Mouse (Mus musculus) gastrocnemius, adult 2 months (tissue): ENCODE results near the gene Ccdc155. TPM values are rescaled to one million over a fixed set of nuclear protein-coding genes. Genes with fewer than 3 reads are reported as not detected.

Experiments used
- DNase-seq: peaks from one replicate; pipeline ENCODE4 v3.0.0; 2022
- H3K27ac ChIP-seq: fragments of 200-600 bp; 2 replicates; pipeline ENCODE4 v1.8.1; 2022; ENCODE audit warnings: mild to moderate bottlenecking
- H3K4me3 ChIP-seq: fragments of 200-600 bp; 2 replicates; pipeline ENCODE4 v1.8.1; 2022; ENCODE audit warnings: mild to moderate bottlenecking, moderate library complexity
- CTCF ChIP-seq: fragments of 200-600 bp; IDR thresholded peaks from 2 replicates; pipeline ENCODE4 v1.8.1; 2022; ENCODE audit warnings: antibody characterized with exemption, mild to moderate bottlenecking, moderate library complexity
- intact Hi-C: fragments of 180-260 bp; cut with DNase I; formaldehyde crosslinking; loops from one replicate; pipeline ENCODE4 v1.15.1; 2025
- long read RNA-seq, 2 experiments: library from polyadenylated mRNA; stranded (forward); transcript quantifications; one replicate each; pipeline ENCODE4 v2.0.0; 2021
- total RNA-seq, 2 experiments: library from RNA; stranded (reverse); gene quantifications; 2 replicates each; pipeline ENCODE4 v1.2.3; 2021

The Ccdc155 gene
- total RNA-seq = not detected
- long read RNA-seq, experiment 1 = 0 reads
- long read RNA-seq, experiment 2 = 0 reads

GRCm38 (mm10) chr7:45204380-45205143, at the start of gene Ccdc155:
Gene Ccdc155 (minus strand): TSS chr7:45204892.
- peak; percentile 90 for DNase-seq
- peak within 1 kb of the TSS; percentile 77 for H3K4me3 ChIP-seq
- no peak for TF ChIP-seq CTCF
- intact Hi-C loops = no loop called here
- peak within 1 kb of the TSS; percentile 57 for H3K27ac ChIP-seq

GRCm38 (mm10) chr7:45253806-45254205, 49.1 kb upstream of the Ccdc155 start:
- no peak for TF ChIP-seq CTCF
- no peak overlapping the region for H3K27ac ChIP-seq
- no peak overlapping the region for H3K4me3 ChIP-seq
- DNase-seq = no peak
- intact Hi-C loops = no loop called here

GRCm38 (mm10) chr7:45247666-45248065, 43.0 kb upstream of the Ccdc155 start:
- H3K4me3 ChIP-seq = no peak overlapping the region
- intact Hi-C loops = no loop called here
- no peak overlapping the region for H3K27ac ChIP-seq
- no peak for DNase-seq
- no peak for TF ChIP-seq CTCF

- Histone ChIP-seq H3K4me3 (peak overlapping the region; percentile 41; the same call in 1 of the 2 replicates), H3K27ac (no peak overlapping the region)
- DNase-seq = no peak
- no peak for TF ChIP-seq CTCF
- intact Hi-C loops = no loop called here
These were observed 36.7 kb upstream of the Ccdc155 start for GRCm38 (mm10) chr7:45241389-45241749.

GRCm38 (mm10) chr7:45240633-45241388, 36.1 kb upstream of the Ccdc155 start, which contains the start of gene Slc6a16:
Gene Slc6a16 (plus strand): TSS chr7:45241085.
- H3K27ac ChIP-seq = no peak within 1 kb of the TSS

GRCm38 (mm10) chr7:45240109-45240508, 35.4 kb upstream of the Ccdc155 start:
- intact Hi-C loops = no loop called here
- Histone ChIP-seq H3K27ac (no peak overlapping the region), H3K4me3 (no peak overlapping the region)
- no peak for TF ChIP-seq CTCF
- DNase-seq = no peak

More at GRCm38 (mm10) chr7:45240633-45241388, 36.1 kb upstream of the Ccdc155 start, which contains the start of gene Slc6a16:
- DNase-seq = peak; percentile 63
- TF ChIP-seq CTCF = no peak
- H3K4me3 ChIP-seq = peak within 1 kb of the TSS; percentile 41
- intact Hi-C loops = no loop called here

- no peak for DNase-seq
- Histone ChIP-seq H3K4me3 (peak within 1 kb of the TSS; percentile 49), H3K27ac (no peak within 1 kb of the TSS)
- intact Hi-C loops = no loop called here
- no peak for TF ChIP-seq CTCF
These were observed 34.2 kb upstream of the Ccdc155 start, which contains the start of gene Cd37 for GRCm38 (mm10) chr7:45238723-45239496. Gene Cd37 (minus strand): TSS chr7:45239115.

- Histone ChIP-seq H3K4me3 (peak overlapping the region; percentile 49), H3K27ac (no peak overlapping the region)
- DNase-seq = no peak
- no peak for TF ChIP-seq CTCF
- intact Hi-C loops = no loop called here
These were observed 33.3 kb upstream of the Ccdc155 start for GRCm38 (mm10) chr7:45237747-45238699.

- TF ChIP-seq CTCF = no peak
- intact Hi-C loops = no loop called here
- peak overlapping the region; percentile 66 for H3K4me3 ChIP-seq
- H3K27ac ChIP-seq = peak overlapping the region; percentile 41; the same call in 1 of the 2 replicates
- DNase-seq = no peak
These were observed 31.0 kb upstream of the Ccdc155 start for GRCm38 (mm10) chr7:45235656-45236180.

GRCm38 (mm10) chr7:45234922-45235571, 30.4 kb upstream of the Ccdc155 start:
- no peak for TF ChIP-seq CTCF
- H3K27ac ChIP-seq = peak overlapping the region; percentile 41; the same call in 1 of the 2 replicates
- intact Hi-C loops = no loop called here
- DNase-seq = peak; percentile 39
- peak overlapping the region; percentile 66 for H3K4me3 ChIP-seq
